Mouse (Mus musculus): ENCODE data around the gene Ubl3. TPM values are rescaled to one million over a fixed set of nuclear protein-coding genes. Genes with fewer than 3 reads are reported as not detected.

Gene Ubl3
- polyA plus RNA-seq, 1 experiment: 44.5 TPM

- DNase-seq (ENCODE audit: low read depth): no peak
- TF ChIP-seq CTCF (IDR thresholded peaks at IDR 0.05; ENCODE audit: borderline replicate concordance, extremely low read depth, insufficient read depth, insufficient read length) (no peak), POLR2A (IDR thresholded peaks at IDR 0.05; ENCODE audit: borderline replicate concordance, extremely low read depth, insufficient read depth, insufficient read length, poor library complexity, severe bottlenecking) (no peak)
Observed at GRCm38 (mm10) chr5:148580388-148580985, 27.9 kb upstream of the Ubl3 start.

GRCm38 (mm10) chr5:148579156-148579555 is 26.6 kb upstream of the Ubl3 start:
- no peak for DNase-seq (ENCODE audit: low read depth)
- TF ChIP-seq POLR2A (IDR thresholded peaks at IDR 0.05; ENCODE audit: borderline replicate concordance, extremely low read depth, insufficient read depth, insufficient read length, poor library complexity, severe bottlenecking): no peak
- TF ChIP-seq CTCF (IDR thresholded peaks at IDR 0.05; ENCODE audit: borderline replicate concordance, extremely low read depth, insufficient read depth, insufficient read length): peak; percentile 23; the same call in 1 of the 2 replicates

- TF ChIP-seq POLR2A (IDR thresholded peaks at IDR 0.05; ENCODE audit: borderline replicate concordance, extremely low read depth, insufficient read depth, insufficient read length, poor library complexity, severe bottlenecking) (no peak), CTCF (IDR thresholded peaks at IDR 0.05; ENCODE audit: borderline replicate concordance, extremely low read depth, insufficient read depth, insufficient read length) (no peak)
- DNase-seq (ENCODE audit: low read depth): no peak
Observed at GRCm38 (mm10) chr5:148578353-148578752, 25.8 kb upstream of the Ubl3 start.

- TF ChIP-seq CTCF (IDR thresholded peaks at IDR 0.05; ENCODE audit: borderline replicate concordance, extremely low read depth, insufficient read depth, insufficient read length): no peak
- TF ChIP-seq POLR2A (IDR thresholded peaks at IDR 0.05; ENCODE audit: borderline replicate concordance, extremely low read depth, insufficient read depth, insufficient read length, poor library complexity, severe bottlenecking): no peak
- DNase-seq (ENCODE audit: low read depth): no peak
Observed at GRCm38 (mm10) chr5:148577278-148577677, 24.7 kb upstream of the Ubl3 start.

GRCm38 (mm10) chr5:148575163-148575562 is 22.6 kb upstream of the Ubl3 start:
- DNase-seq (ENCODE audit: low read depth): no peak
- TF ChIP-seq POLR2A (IDR thresholded peaks at IDR 0.05; ENCODE audit: borderline replicate concordance, extremely low read depth, insufficient read depth, insufficient read length, poor library complexity, severe bottlenecking) (no peak), CTCF (IDR thresholded peaks at IDR 0.05; ENCODE audit: borderline replicate concordance, extremely low read depth, insufficient read depth, insufficient read length) (no peak)

- no peak for DNase-seq (ENCODE audit: low read depth)
- TF ChIP-seq POLR2A (IDR thresholded peaks at IDR 0.05; ENCODE audit: borderline replicate concordance, extremely low read depth, insufficient read depth, insufficient read length, poor library complexity, severe bottlenecking) (no peak), CTCF (IDR thresholded peaks at IDR 0.05; ENCODE audit: borderline replicate concordance, extremely low read depth, insufficient read depth, insufficient read length) (no peak)
Observed at GRCm38 (mm10) chr5:148572676-148573075, 20.1 kb upstream of the Ubl3 start.

- TF ChIP-seq CTCF (IDR thresholded peaks at IDR 0.05; ENCODE audit: borderline replicate concordance, extremely low read depth, insufficient read depth, insufficient read length) (peak; percentile 44; the same call in 1 of the 2 replicates), POLR2A (IDR thresholded peaks at IDR 0.05; ENCODE audit: borderline replicate concordance, extremely low read depth, insufficient read depth, insufficient read length, poor library complexity, severe bottlenecking) (no peak)
- no peak for DNase-seq (ENCODE audit: low read depth)
Observed at GRCm38 (mm10) chr5:148570571-148571304, 18.1 kb upstream of the Ubl3 start.

- no peak for DNase-seq (ENCODE audit: low read depth)
- no peak for TF ChIP-seq POLR2A (IDR thresholded peaks at IDR 0.05; ENCODE audit: borderline replicate concordance, extremely low read depth, insufficient read depth, insufficient read length, poor library complexity, severe bottlenecking)
- TF ChIP-seq CTCF (IDR thresholded peaks at IDR 0.05; ENCODE audit: borderline replicate concordance, extremely low read depth, insufficient read depth, insufficient read length): no peak
Observed at GRCm38 (mm10) chr5:148569444-148569843, 16.9 kb upstream of the Ubl3 start.

GRCm38 (mm10) chr5:148565636-148566035 is 13.0 kb upstream of the Ubl3 start:
- TF ChIP-seq CTCF (IDR thresholded peaks at IDR 0.05; ENCODE audit: borderline replicate concordance, extremely low read depth, insufficient read depth, insufficient read length): no peak
- no peak for TF ChIP-seq POLR2A (IDR thresholded peaks at IDR 0.05; ENCODE audit: borderline replicate concordance, extremely low read depth, insufficient read depth, insufficient read length, poor library complexity, severe bottlenecking)
- no peak for DNase-seq (ENCODE audit: low read depth)

- TF ChIP-seq POLR2A (IDR thresholded peaks at IDR 0.05; ENCODE audit: borderline replicate concordance, extremely low read depth, insufficient read depth, insufficient read length, poor library complexity, severe bottlenecking): no peak
- TF ChIP-seq CTCF (IDR thresholded peaks at IDR 0.05; ENCODE audit: borderline replicate concordance, extremely low read depth, insufficient read depth, insufficient read length): no peak
- DNase-seq (ENCODE audit: low read depth): no peak
Observed at GRCm38 (mm10) chr5:148564073-148564472, 11.5 kb upstream of the Ubl3 start.

GRCm38 (mm10) chr5:148563281-148563680 is 10.7 kb upstream of the Ubl3 start:
- no peak for DNase-seq (ENCODE audit: low read depth)
- TF ChIP-seq POLR2A (IDR thresholded peaks at IDR 0.05; ENCODE audit: borderline replicate concordance, extremely low read depth, insufficient read depth, insufficient read length, poor library complexity, severe bottlenecking) (no peak), CTCF (IDR thresholded peaks at IDR 0.05; ENCODE audit: borderline replicate concordance, extremely low read depth, insufficient read depth, insufficient read length) (no peak)

- TF ChIP-seq POLR2A (IDR thresholded peaks at IDR 0.05; ENCODE audit: borderline replicate concordance, extremely low read depth, insufficient read depth, insufficient read length, poor library complexity, severe bottlenecking): no peak
- TF ChIP-seq CTCF (IDR thresholded peaks at IDR 0.05; ENCODE audit: borderline replicate concordance, extremely low read depth, insufficient read depth, insufficient read length): no peak
- DNase-seq (ENCODE audit: low read depth): no peak
Observed at GRCm38 (mm10) chr5:148562235-148562634, 9.6 kb upstream of the Ubl3 start.
